Mouse (Mus musculus) hindbrain, postnatal 0 days (tissue): ENCODE measurements at regions not wholly inside any gene's neighbourhood (a gene's known extent, or its start where the extent isn't known, plus 50 kb on each side); places are given as distances from the start of the nearest gene placed in this dataset.

Experiments used
- ATAC-seq: fragments of 200-750 bp; cut with Nextera tagmentation; 2 replicates; pipeline ENCODE4 v1.8.0; 2017; ENCODE audit warnings: mild to moderate bottlenecking, moderate TSS enrichment, moderate library complexity
- DNase-seq: peaks from one replicate; pipeline ENCODE4 v3.0.0-alpha.2; 2015; ENCODE audit warnings: low spot score
- H3K27ac ChIP-seq: fragments of 300-500 bp; sonication (generic); 2 replicates; pipeline ENCODE4 v1.5.1; 2014; ENCODE audit warnings: mild to moderate bottlenecking
- H3K27me3 ChIP-seq: fragments of 300-500 bp; sonication (generic); 2 replicates; pipeline ENCODE4 v1.6.1; 2014; ENCODE audit warnings: low read length, mixed read lengths; ENCODE audit not compliant: insufficient read depth
- H3K36me3 ChIP-seq: fragments of 300-500 bp; sonication (generic); 2 replicates; pipeline ENCODE4 v1.6.1; 2014; ENCODE audit warnings: low read length, mixed read lengths; ENCODE audit not compliant: insufficient read depth
- H3K4me1 ChIP-seq: fragments of 300-500 bp; sonication (generic); 2 replicates; pipeline ENCODE4 v1.6.1; 2014; ENCODE audit warnings: antibody characterized with exemption, low read length, mixed read lengths; ENCODE audit not compliant: insufficient read depth
- H3K4me2 ChIP-seq: fragments of 300-500 bp; sonication (generic); 2 replicates; pipeline ENCODE4 v1.6.1; 2014; ENCODE audit warnings: low read depth, mild to moderate bottlenecking, low read length, moderate library complexity, mixed read lengths
- H3K4me3 ChIP-seq: fragments of 300-500 bp; sonication (generic); 2 replicates; pipeline ENCODE4 v1.5.1; 2014; ENCODE audit warnings: low read length
- H3K9ac ChIP-seq: fragments of 300-500 bp; sonication (generic); replicated peaks from 2 replicates; pipeline ENCODE4 v1.6.1; 2014; ENCODE audit warnings: mild to moderate bottlenecking, low read length, moderate library complexity, mixed read lengths
- H3K9me3 ChIP-seq: fragments of 300-500 bp; sonication (generic); 2 replicates; pipeline ENCODE4 v1.6.1; 2016; ENCODE audit warnings: low read length, mixed read lengths
- CTCF ChIP-seq: IDR thresholded peaks from 2 replicates; pipeline ENCODE4 v1.5.1; 2016; ENCODE audit warnings: antibody characterized with exemption, control low read depth, low read depth
- WGBS: fragments of 180-500 bp; shearing (Covaris S2); extraction: QIAGEN DNeasy Blood & Tissue Kit; methylation state at CpG from one replicate; pipeline ENCODE4 v1.1.7; 2014; 5-methylcytosine and 5-hydroxymethylcytosine counted together

GRCm38 (mm10) chr17:62980337-62980736 lies 99.2 kb upstream of the Efna5 start:
- ATAC-seq, result no peak
- 15% methylated on average over 3 of the region's 3 CpGs for WGBS
- no peak overlapping the region for H3K4me2 ChIP-seq

GRCm38 (mm10) chr17:62977561-62977960 lies 96.4 kb upstream of the Efna5 start:
- Histone ChIP-seq H3K27me3 (no peaks in the 10 kb centered on the region), H3K9me3 (no peaks in the 10 kb centered on the region), H3K9ac (no peak overlapping the region), H3K4me1 (no peaks in the 10 kb centered on the region), H3K27ac (no peak overlapping the region), H3K4me3 (no peak overlapping the region), H3K4me2 (no peak overlapping the region), H3K36me3 (no peaks in the 10 kb centered on the region)
- 62% methylated on average over 4 of the region's 4 CpGs for WGBS
- ATAC-seq, result no peak
- no peak for DNase-seq
- TF ChIP-seq CTCF, result no peak

More at GRCm38 (mm10) chr17:62980337-62980736, 99.2 kb upstream of the Efna5 start:
- no peak for DNase-seq
- no peak overlapping the region for H3K27ac ChIP-seq
- H3K4me1 ChIP-seq, result no peaks in the 10 kb centered on the region
- no peaks in the 10 kb centered on the region for H3K9me3 ChIP-seq
- no peak for TF ChIP-seq CTCF
- no peak overlapping the region for H3K4me3 ChIP-seq
- H3K9ac ChIP-seq, result no peak overlapping the region
- no peaks in the 10 kb centered on the region for H3K36me3 ChIP-seq
- no peaks in the 10 kb centered on the region for H3K27me3 ChIP-seq

GRCm38 (mm10) chr17:62977136-62977535 lies 96.0 kb upstream of the Efna5 start:
- Histone ChIP-seq H3K4me2 (no peak overlapping the region), H3K36me3 (no peaks in the 10 kb centered on the region), H3K27ac (no peak overlapping the region), H3K27me3 (no peaks in the 10 kb centered on the region), H3K9ac (no peak overlapping the region), H3K4me3 (no peak overlapping the region), H3K4me1 (no peaks in the 10 kb centered on the region), H3K9me3 (no peaks in the 10 kb centered on the region)
- no peak for DNase-seq
- TF ChIP-seq CTCF, result no peak
- no peak for ATAC-seq
- 74% methylated on average over 4 of the region's 4 CpGs for WGBS

GRCm38 (mm10) chr17:62974627-62975279 lies 93.6 kb upstream of the Efna5 start:
- no peaks in the 10 kb centered on the region for H3K27me3 ChIP-seq
- no peaks in the 10 kb centered on the region for H3K4me1 ChIP-seq
- H3K27ac ChIP-seq, result no peak overlapping the region
- TF ChIP-seq CTCF, result no peak
- H3K9ac ChIP-seq, result no peak overlapping the region
- H3K36me3 ChIP-seq, result no peaks in the 10 kb centered on the region
- WGBS, result 44% methylated on average over 8 of the region's 8 CpGs
- ATAC-seq (no peak), DNase-seq (no peak)
- H3K9me3 ChIP-seq, result no peaks in the 10 kb centered on the region
- H3K4me3 ChIP-seq, result no peak overlapping the region
- no peak overlapping the region for H3K4me2 ChIP-seq

DNA sequence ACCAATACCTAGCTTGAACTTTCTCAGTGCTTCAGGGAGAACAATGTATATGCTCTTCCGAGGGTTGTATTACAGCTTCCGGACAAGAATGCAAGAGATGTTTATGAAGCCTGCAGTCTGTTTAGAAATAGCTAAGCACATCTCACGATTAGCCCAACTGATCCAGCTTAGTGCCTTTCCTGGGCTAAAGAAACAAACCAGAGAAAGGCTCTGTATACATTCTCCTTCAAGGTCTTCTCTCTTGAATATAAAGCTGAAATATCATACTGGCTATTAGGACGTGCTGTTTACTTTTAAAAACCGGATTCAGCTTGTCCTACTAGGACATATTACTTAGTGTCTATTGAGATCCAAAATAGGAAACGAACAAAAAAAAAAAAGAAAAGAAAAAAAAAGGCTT lies 87.9 kb upstream of the Efna5 start:
- no peak overlapping the region for H3K9ac ChIP-seq
- H3K4me3 ChIP-seq, result no peak overlapping the region
- ATAC-seq, result no peak
- no peaks in the 10 kb centered on the region for H3K27me3 ChIP-seq
- DNase-seq, result no peak
- H3K36me3 ChIP-seq, result no peaks in the 10 kb centered on the region
- no peak overlapping the region for H3K4me2 ChIP-seq
- 75% methylated on average over 6 of the region's 6 CpGs for WGBS
- H3K9me3 ChIP-seq, result no peaks in the 10 kb centered on the region
- no peak overlapping the region for H3K27ac ChIP-seq
- no peaks in the 10 kb centered on the region for H3K4me1 ChIP-seq
- TF ChIP-seq CTCF, result no peak

DNA sequence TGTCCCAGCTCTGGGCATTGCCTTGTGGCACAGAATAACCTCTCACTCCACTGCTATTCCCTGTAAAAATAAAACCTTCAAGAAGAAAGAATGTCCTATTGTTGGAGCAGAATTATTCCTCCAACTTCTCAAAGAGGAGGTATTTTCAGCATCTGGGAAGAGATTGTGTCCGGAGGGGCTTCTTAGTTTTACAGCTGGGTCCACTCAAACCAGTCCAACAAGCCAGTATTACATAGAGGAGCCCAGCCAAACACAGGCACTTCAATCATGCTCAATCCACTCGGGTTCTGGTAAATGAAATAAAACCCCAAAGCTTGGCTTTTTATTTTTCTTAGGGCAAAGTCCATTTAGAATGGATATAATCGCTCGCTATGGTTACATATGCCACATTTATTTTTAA lies 82.7 kb upstream of the Efna5 start:
- Histone ChIP-seq H3K36me3 (no peaks in the 10 kb centered on the region), H3K4me3 (no peak overlapping the region), H3K9me3 (no peaks in the 10 kb centered on the region), H3K27ac (no peak overlapping the region), H3K27me3 (no peaks in the 10 kb centered on the region), H3K4me2 (no peak overlapping the region), H3K4me1 (no peaks in the 10 kb centered on the region), H3K9ac (no peak overlapping the region)
- ATAC-seq (no peak), DNase-seq (no peak)
- TF ChIP-seq CTCF, result no peak
- 83% methylated on average over 4 of the region's 4 CpGs for WGBS

DNA sequence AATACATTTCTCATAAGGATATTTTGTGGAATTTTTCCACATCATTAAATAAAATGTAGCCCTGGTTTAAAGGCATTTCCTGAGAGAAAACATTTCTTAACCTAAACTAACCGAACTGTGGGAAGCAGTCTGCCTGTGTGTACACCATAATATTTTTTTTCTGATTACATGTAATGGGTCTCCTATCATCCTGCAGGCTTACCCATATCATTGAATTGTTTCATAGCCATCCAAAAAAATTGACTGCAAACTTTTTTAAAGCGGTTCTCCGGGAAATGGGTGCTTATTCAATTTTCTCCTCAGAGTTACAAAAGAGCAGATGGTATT lies 81.1 kb upstream of the Efna5 start:
- Histone ChIP-seq H3K36me3 (no peaks in the 10 kb centered on the region), H3K4me1 (no peaks in the 10 kb centered on the region), H3K27ac (no peak overlapping the region), H3K9me3 (no peaks in the 10 kb centered on the region), H3K4me3 (no peak overlapping the region), H3K4me2 (no peak overlapping the region), H3K27me3 (no peaks in the 10 kb centered on the region), H3K9ac (no peak overlapping the region)
- ATAC-seq, result no peak
- TF ChIP-seq CTCF, result no peak
- DNase-seq, result no peak
- WGBS, result 80% methylated on average over 3 of the region's 3 CpGs
